Mouse (Mus musculus) urinary bladder, adult 2 months (tissue): ENCODE results near the gene Sap18b. TPM values are rescaled to one million over a fixed set of nuclear protein-coding genes. Genes with fewer than 3 reads are reported as not detected.

Experiments used
- polyA plus RNA-seq: library from polyadenylated mRNA; depleted of rRNA; stranded (reverse); fragments of >200 nt; gene quantifications from 2 replicates; pipeline ENCODE4 v1.2.3, GENCODE M21; 2012; rRNA removed

Sap18b gene
- polyA plus RNA-seq, 1 experiment: 134 TPM

Other genes with a start within 250 kb of the Sap18b start
- not detected in 2 replicates for gene Prss54, start 249.0 kb upstream of the Sap18b start, polyA plus RNA-seq
- gene Gins3, start 191.9 kb upstream of the Sap18b start, polyA plus RNA-seq: 3.8 and 4.8 TPM in 2 replicates
- gene Ndrg4, start 148.4 kb upstream of the Sap18b start, polyA plus RNA-seq: 55.5 and 62.5 TPM in 2 replicates
- gene Setd6, start 109.5 kb upstream of the Sap18b start, polyA plus RNA-seq: 30.1 and 31.3 TPM in 2 replicates
- 52.5 and 62.5 TPM in 2 replicates for gene Cnot1, start 17.9 kb upstream of the Sap18b start, polyA plus RNA-seq
- gene Slc38a7, start 28.2 kb downstream of the Sap18b start, polyA plus RNA-seq: 19.9 and 22.2 TPM in 2 replicates
- 99.3 and 124 TPM in 2 replicates for gene Got2, start 63.2 kb downstream of the Sap18b start, polyA plus RNA-seq